Mouse (Mus musculus) stomach, embryonic 14.5 days (tissue): ENCODE results near the gene Wars2. TPM values are rescaled to one million over a fixed set of nuclear protein-coding genes. Genes with fewer than 3 reads are reported as not detected.
A peak's percentile ranks its signal among the peaks of the same experiment; 100 is the strongest.

Source experiments
- ATAC-seq: fragments of 200-750 bp; cut with Nextera tagmentation; 2 replicates; pipeline ENCODE4 v1.8.0; 2017; ENCODE audit warnings: low read depth, moderate TSS enrichment; ENCODE audit not compliant: insufficient number of reproducible peaks, insufficient read depth, low FRiP score
- H3K27ac ChIP-seq: fragments of 300-500 bp; sonication (generic); 2 replicates; pipeline ENCODE4 v1.5.1; 2014; ENCODE audit warnings: mild to moderate bottlenecking, low read length, moderate library complexity, mixed read lengths
- H3K27me3 ChIP-seq: fragments of 300-500 bp; sonication (generic); 2 replicates; pipeline ENCODE4 v1.6.1; 2014; ENCODE audit warnings: low read length, control low read depth, mixed read lengths; ENCODE audit not compliant: control insufficient read depth, insufficient read depth
- H3K36me3 ChIP-seq: fragments of 300-500 bp; sonication (generic); 2 replicates; pipeline ENCODE4 v1.6.1; 2014; ENCODE audit warnings: mild to moderate bottlenecking, control low read depth, low read length, moderate library complexity, mixed read lengths; ENCODE audit not compliant: control insufficient read depth, insufficient read depth
- H3K4me1 ChIP-seq: fragments of 300-500 bp; sonication (generic); 2 replicates; pipeline ENCODE4 v1.6.1; 2014; ENCODE audit warnings: low read length, control low read depth, mixed read lengths; ENCODE audit not compliant: control insufficient read depth, insufficient read depth
- H3K4me2 ChIP-seq: fragments of 300-500 bp; sonication (generic); replicated peaks from 2 replicates; pipeline ENCODE4 v1.6.1; 2014; ENCODE audit warnings: low read depth, low read length, control low read depth
- H3K4me3 ChIP-seq: fragments of 300-500 bp; sonication (generic); 2 replicates; pipeline ENCODE4 v1.5.1; 2014; ENCODE audit warnings: low read depth, low read length, control low read depth
- H3K9ac ChIP-seq: fragments of 300-500 bp; sonication (generic); replicated peaks from 2 replicates; pipeline ENCODE4 v1.6.1; 2014; ENCODE audit warnings: low read depth, mild to moderate bottlenecking, control low read depth, low read length, moderate library complexity, mixed read lengths
- H3K9me3 ChIP-seq: fragments of 300-500 bp; sonication (generic); 2 replicates; pipeline ENCODE4 v1.6.1; 2016; ENCODE audit warnings: low read depth, low read length, control low read depth; ENCODE audit not compliant: control insufficient read depth
- WGBS: fragments of 180-500 bp; shearing (Covaris S2); extraction: QIAGEN DNeasy Blood & Tissue Kit; methylation state at CpG from one replicate; pipeline ENCODE4 v1.1.7; 2014; 5-methylcytosine and 5-hydroxymethylcytosine counted together
- polyA plus RNA-seq: library from polyadenylated mRNA; unstranded; fragments of >200 nt; fragmentation: Nextera tagmentation; extraction: Ambion mirVana; gene quantifications from 2 replicates; pipeline ENCODE4 v1.2.1, GENCODE M21; 2014

The Wars2 gene
- polyA plus RNA-seq, 1 experiment from 2014 or later = 12.4 TPM

- no peak overlapping the region for H3K4me3 ChIP-seq
- H3K27me3 ChIP-seq = no peaks in the 10 kb centered on the region
- H3K9ac ChIP-seq = no peak overlapping the region
- no peaks in the 10 kb centered on the region for H3K4me1 ChIP-seq
- H3K36me3 ChIP-seq = no peaks in the 10 kb centered on the region
- WGBS = 78% methylated on average over 5 of the region's 5 CpGs
- H3K4me2 ChIP-seq = no peak overlapping the region
- no peak overlapping the region for H3K27ac ChIP-seq
- ATAC-seq = no peak
- H3K9me3 ChIP-seq = no peaks in the 10 kb centered on the region
Observed at GRCm38 (mm10) chr3:99173178-99173577, 32.3 kb downstream of the Wars2 start.

GRCm38 (mm10) chr3:99174658-99175304 is 33.9 kb downstream of the Wars2 start:
- WGBS = 19% methylated on average over 9 of the region's 9 CpGs

GRCm38 (mm10) chr3:99183355-99184016 is 42.6 kb downstream of the Wars2 start:
- no peak overlapping the region for H3K9ac ChIP-seq
- H3K27ac ChIP-seq = peak overlapping the region; percentile 63
- H3K27me3 ChIP-seq = no peaks in the 10 kb centered on the region
- no peaks in the 10 kb centered on the region for H3K36me3 ChIP-seq
- no peak overlapping the region for H3K4me3 ChIP-seq
- peak; percentile 46; the same call in 1 of the 2 replicates for ATAC-seq
- H3K4me1 ChIP-seq = no peaks in the 10 kb centered on the region
- no peak overlapping the region for H3K4me2 ChIP-seq
- 51% methylated on average over 17 of the region's 17 CpGs for WGBS
- H3K9me3 ChIP-seq = no peaks in the 10 kb centered on the region

More at GRCm38 (mm10) chr3:99174658-99175304, 33.9 kb downstream of the Wars2 start:
- Histone ChIP-seq H3K4me2 (no peak overlapping the region), H3K36me3 (no peaks in the 10 kb centered on the region), H3K27ac (no peak overlapping the region), H3K9ac (no peak overlapping the region), H3K27me3 (no peaks in the 10 kb centered on the region), H3K4me1 (no peaks in the 10 kb centered on the region), H3K9me3 (no peaks in the 10 kb centered on the region), H3K4me3 (no peak overlapping the region)
- ATAC-seq = no peak; the same call in 1 of the 2 replicates

- no peak overlapping the region for H3K27ac ChIP-seq
- H3K36me3 ChIP-seq = no peaks in the 10 kb centered on the region
- H3K4me2 ChIP-seq = no peak overlapping the region
- H3K27me3 ChIP-seq = no peaks in the 10 kb centered on the region
- no peak overlapping the region for H3K4me3 ChIP-seq
- no peak for ATAC-seq
- no peak overlapping the region for H3K9ac ChIP-seq
- WGBS = 42% methylated on average over 1 of the region's 1 CpGs
- H3K4me1 ChIP-seq = no peaks in the 10 kb centered on the region
- H3K9me3 ChIP-seq = no peaks in the 10 kb centered on the region
Observed at GRCm38 (mm10) chr3:99184373-99184772, 43.5 kb downstream of the Wars2 start.

GRCm38 (mm10) chr3:99188097-99188496 is 47.2 kb downstream of the Wars2 start:
- Histone ChIP-seq H3K9ac (no peak overlapping the region), H3K27ac (no peak overlapping the region), H3K9me3 (no peaks in the 10 kb centered on the region), H3K36me3 (no peaks in the 10 kb centered on the region), H3K4me2 (no peak overlapping the region), H3K4me3 (no peak overlapping the region), H3K27me3 (no peaks in the 10 kb centered on the region), H3K4me1 (no peaks in the 10 kb centered on the region)
- 61% methylated on average over 1 of the region's 1 CpGs for WGBS
- ATAC-seq = no peak

- Histone ChIP-seq H3K36me3 (no peaks in the 10 kb centered on the region), H3K4me2 (no peak overlapping the region), H3K4me3 (no peak overlapping the region), H3K27me3 (no peaks in the 10 kb centered on the region), H3K9me3 (no peaks in the 10 kb centered on the region), H3K27ac (no peak overlapping the region), H3K4me1 (no peaks in the 10 kb centered on the region), H3K9ac (no peak overlapping the region)
- WGBS = 70% methylated on average over 4 of the region's 4 CpGs
- no peak for ATAC-seq
Observed at GRCm38 (mm10) chr3:99193576-99193975, 52.7 kb downstream of the Wars2 start.

- Histone ChIP-seq H3K27ac (no peak overlapping the region), H3K4me1 (no peaks in the 10 kb centered on the region), H3K36me3 (no peaks in the 10 kb centered on the region), H3K9ac (no peak overlapping the region), H3K27me3 (no peaks in the 10 kb centered on the region), H3K4me2 (no peak overlapping the region), H3K9me3 (no peaks in the 10 kb centered on the region), H3K4me3 (no peak overlapping the region)
- no peak for ATAC-seq
Observed at GRCm38 (mm10) chr3:99203331-99203730, 62.5 kb downstream of the Wars2 start.

GRCm38 (mm10) chr3:99208416-99208815 is 67.5 kb downstream of the Wars2 start:
- Histone ChIP-seq H3K27ac (no peak overlapping the region), H3K9ac (no peak overlapping the region), H3K36me3 (no peaks in the 10 kb centered on the region), H3K9me3 (no peaks in the 10 kb centered on the region), H3K4me1 (peaks cover 5% of the 10 kb centered on the region; the same call in 1 of the 2 replicates), H3K4me2 (no peak overlapping the region), H3K4me3 (no peak overlapping the region), H3K27me3 (no peaks in the 10 kb centered on the region)
- WGBS = 16% methylated on average over 1 of the region's 1 CpGs
- ATAC-seq = no peak
